Mouse (Mus musculus) CH12.LX (cell line): ENCODE measurements around the gene Sipa1l2. TPM values are rescaled to one million over a fixed set of nuclear protein-coding genes. Genes with fewer than 3 reads are reported as not detected.

Experiments
- DNase-seq: peaks from one replicate; pipeline ENCODE4 v3.0.0-alpha.2; 2013; ENCODE audit errors: extremely low read depth
- H3K27ac ChIP-seq: 2 replicates; pipeline ENCODE4 v1.5.1; 2012; ENCODE audit warnings: low read depth, mild to moderate bottlenecking, control low read depth, moderate library complexity; ENCODE audit not compliant: insufficient read depth
- H3K27me3 ChIP-seq: replicated peaks from 2 replicates; pipeline ENCODE3; 2012; ENCODE audit warnings: inconsistent platforms
- H3K36me3 ChIP-seq, 2 experiments: replicated peaks in 1 of 2; 2 replicates each; pipeline versions ENCODE3 to v1.6.1; 2012; ENCODE audit warnings: inconsistent platforms in 1 of 2, low read length in 1 of 2, mild to moderate bottlenecking in 1 of 2, mixed read lengths in 1 of 2, moderate library complexity in 1 of 2; ENCODE audit not compliant: control insufficient read depth in 1 of 2, insufficient read depth in 1 of 2
- H3K4me1 ChIP-seq, 2 experiments: 2 replicates each; pipeline ENCODE4 v1.6.1; 2012; ENCODE audit warnings: inconsistent platforms in 1 of 2, moderate library complexity in 1 of 2; ENCODE audit not compliant: insufficient read depth in 2 of 2, control insufficient read depth in 1 of 2
- H3K4me2 ChIP-seq: 2 replicates; pipeline ENCODE4 v1.6.1; 2012; ENCODE audit warnings: low read depth, mild to moderate bottlenecking, control low read depth; ENCODE audit not compliant: poor library complexity, insufficient read depth, severe bottlenecking
- H3K4me3 ChIP-seq, 3 experiments: fragments of 150-350 bp in 1 of 3; sonication (generic) in 1 of 3; replicated peaks in 1 of 3; 2 replicates each; pipeline versions ENCODE3 to v1.5.1; 2011 to 2012; ENCODE audit warnings: low read depth in 2 of 3, low read length in 2 of 3, mild to moderate bottlenecking in 2 of 3, moderate library complexity in 2 of 3, control low read depth in 1 of 3, improper control_type of control experiment in 1 of 3, inconsistent platforms in 1 of 3, mixed read lengths in 1 of 3; ENCODE audit not compliant: poor library complexity in 1 of 3
- H3K79me2 ChIP-seq: replicated peaks from 2 replicates; pipeline ENCODE4 v1.6.1; 2012; ENCODE audit warnings: mild to moderate bottlenecking, moderate library complexity; ENCODE audit not compliant: control insufficient read depth, poor library complexity, insufficient read depth, severe bottlenecking; ENCODE audit errors: extremely low read depth
- H3K9ac ChIP-seq: 2 replicates; pipeline ENCODE4 v1.6.1; 2012; ENCODE audit warnings: low read depth, mild to moderate bottlenecking, control low read depth, moderate library complexity; ENCODE audit not compliant: insufficient read depth
- H3K9me3 ChIP-seq: replicated peaks from 2 replicates; pipeline ENCODE3; 2012; ENCODE audit warnings: low read length, inconsistent platforms, mixed read lengths
- CTCF ChIP-seq, 2 experiments: IDR thresholded peaks in 1 of 2; conservative IDR thresholded peaks in 1 of 2; 2 replicates each; pipeline ENCODE4 v1.5.1; 2011 to 2012; ENCODE audit warnings: low read depth in 2 of 2, low read length in 2 of 2, improper control_type of control experiment in 1 of 2, inconsistent platforms in 1 of 2, mild to moderate bottlenecking in 1 of 2, moderate library complexity in 1 of 2
- ELF1 ChIP-seq: IDR thresholded peaks from 2 replicates; pipeline ENCODE4 v1.6.1; 2014; ENCODE audit warnings: low read depth, mild to moderate bottlenecking, inconsistent platforms, low read length, improper control_type of control experiment
- EP300 ChIP-seq: IDR thresholded peaks from 2 replicates; pipeline ENCODE4 v1.6.1; 2011; ENCODE audit warnings: low read length, improper control_type of control experiment
- HCFC1 ChIP-seq: IDR thresholded peaks from 2 replicates; pipeline ENCODE4 v1.6.1; 2012; ENCODE audit warnings: low read depth, mild to moderate bottlenecking, inconsistent platforms, low read length, improper control_type of control experiment
- IRF4 ChIP-seq: IDR thresholded peaks from 2 replicates; pipeline ENCODE4 v1.6.1; 2014; ENCODE audit warnings: low read depth, mild to moderate bottlenecking, inconsistent platforms, low read length, improper control_type of control experiment
- JUN ChIP-seq: IDR thresholded peaks from 2 replicates; pipeline ENCODE4 v1.6.1; 2011; ENCODE audit warnings: low read depth, mild to moderate bottlenecking, low read length, improper control_type of control experiment, moderate library complexity; ENCODE audit not compliant: insufficient read depth
- JUND ChIP-seq: conservative IDR thresholded peaks from 2 replicates; pipeline ENCODE4 v1.6.1; 2011; ENCODE audit warnings: low read depth, low read length, improper control_type of control experiment
- KAT2A ChIP-seq: IDR thresholded peaks from 2 replicates; pipeline ENCODE4 v1.6.1; 2012; ENCODE audit warnings: low read length, improper control_type of control experiment, inconsistent platforms; ENCODE audit not compliant: insufficient replicate concordance
- MAX ChIP-seq: IDR thresholded peaks from 2 replicates; pipeline ENCODE4 v1.6.1; 2011; ENCODE audit warnings: low read length, improper control_type of control experiment
- MAZ ChIP-seq: IDR thresholded peaks from 2 replicates; pipeline ENCODE4 v1.6.1; 2012; ENCODE audit warnings: low read depth, mild to moderate bottlenecking, inconsistent platforms, low read length, improper control_type of control experiment, moderate library complexity
- NRF1 ChIP-seq: IDR thresholded peaks from 2 replicates; pipeline ENCODE4 v1.6.1; 2014; ENCODE audit warnings: low read depth, mild to moderate bottlenecking, inconsistent platforms, low read length, improper control_type of control experiment, moderate library complexity
- PAX5 ChIP-seq: IDR thresholded peaks from 2 replicates; pipeline ENCODE4 v1.6.1; 2012; ENCODE audit warnings: low read length, inconsistent platforms, mixed read lengths
- POLR2AphosphoS2 ChIP-seq: IDR thresholded peaks from 2 replicates; pipeline ENCODE4 v1.6.1; 2011; ENCODE audit warnings: low read depth, low read length, improper control_type of control experiment
- RAD21 ChIP-seq: IDR thresholded peaks from 2 replicates; pipeline ENCODE4 v1.6.1; 2011; ENCODE audit warnings: low read depth, mild to moderate bottlenecking, low read length, improper control_type of control experiment, moderate library complexity
- SIN3A ChIP-seq: IDR thresholded peaks from 2 replicates; pipeline ENCODE4 v1.6.1; 2012; ENCODE audit warnings: low read length, improper control_type of control experiment, inconsistent platforms
- TBP ChIP-seq: conservative IDR thresholded peaks from 2 replicates; pipeline ENCODE4 v1.6.1; 2011; ENCODE audit warnings: low read depth, low read length, improper control_type of control experiment
- TCF12 ChIP-seq: IDR thresholded peaks from 2 replicates; pipeline ENCODE4 v1.6.1; 2014; ENCODE audit warnings: low read depth, mild to moderate bottlenecking, inconsistent platforms, low read length, improper control_type of control experiment
- UBTF ChIP-seq: IDR thresholded peaks from 2 replicates; pipeline ENCODE4 v1.6.1; 2012; ENCODE audit warnings: low read depth, mild to moderate bottlenecking, inconsistent platforms, low read length, improper control_type of control experiment, moderate library complexity
- USF1 ChIP-seq: IDR thresholded peaks from 2 replicates; pipeline ENCODE4 v1.6.1; 2014; ENCODE audit warnings: low read depth, mild to moderate bottlenecking, inconsistent platforms, low read length, improper control_type of control experiment
- USF2 ChIP-seq: conservative IDR thresholded peaks from 2 replicates; pipeline ENCODE4 v1.6.1; 2011; ENCODE audit warnings: low read depth, low read length, improper control_type of control experiment
- ZNF384 ChIP-seq: IDR thresholded peaks from 2 replicates; pipeline ENCODE4 v1.6.1; 2012; ENCODE audit warnings: low read depth, low read length, improper control_type of control experiment, inconsistent platforms
- dilution Hi-C: fragments of 300-500 bp; cut with MboI; formaldehyde crosslinking; loops from 2 replicates; pipeline ENCODE4 v1.14.3; 2020; ENCODE audit warnings: low sequenced_read_pairs; ENCODE audit not compliant: extremely low pct_unique_long_range_greater_than_20kb, extremely low pct_ligation_motif_present
- in situ Hi-C: fragments of 300-500 bp; cut with MboI; formaldehyde crosslinking; loops from 3 replicates; pipeline ENCODE4 v1.14.3; 2019; ENCODE audit warnings: low sequenced_read_pairs, low pct_ligation_motif_present, low pct_unique_long_range_greater_than_20kb, mixed read lengths
- polyA plus RNA-seq: library from polyadenylated mRNA; unstranded; fragments of >175 nt; gene quantifications from 2 replicates; pipeline ENCODE4 v1.2.1, GENCODE M21; 2012; ENCODE audit warnings: low read depth; ENCODE audit not compliant: insufficient read length
- total RNA-seq, 2 experiments: library from RNA; depleted of rRNA; stranded (reverse); fragments of 300-350 nt in 1 of 2; fragments of >200 nt in 1 of 2; gene quantifications; 2 replicates each; pipeline ENCODE4 v1.2.3; 2012 to 2014

Gene Sipa1l2
- total and polyA plus RNA-seq, 3 experiments = 2.0 to 5.6 (median 2.7) TPM

DNA sequence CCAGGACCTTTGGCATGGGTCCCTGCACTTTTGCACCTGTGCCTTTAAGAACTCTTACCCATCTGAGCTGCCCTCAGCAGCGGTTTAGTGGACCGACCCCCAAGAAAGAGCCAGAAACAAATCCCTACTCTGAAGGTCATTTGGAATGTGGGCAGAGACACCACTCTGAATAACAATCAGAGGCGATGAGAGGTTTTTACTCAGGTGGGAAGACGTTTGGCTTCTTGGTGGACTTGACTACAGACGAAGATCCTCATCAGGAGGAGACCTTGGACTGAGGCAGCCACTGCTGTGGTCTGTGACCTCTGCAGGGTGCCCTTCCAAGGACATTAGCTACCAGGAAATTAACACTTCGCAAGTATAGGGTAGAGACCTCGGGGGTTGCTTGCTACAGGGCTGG lies 177.9 kb downstream of the Sipa1l2 start:
- in situ Hi-C loops = no loop called here
- Histone ChIP-seq H3K27ac (no peak overlapping the region), H3K27me3 (no peaks in the 10 kb centered on the region)

DNA sequence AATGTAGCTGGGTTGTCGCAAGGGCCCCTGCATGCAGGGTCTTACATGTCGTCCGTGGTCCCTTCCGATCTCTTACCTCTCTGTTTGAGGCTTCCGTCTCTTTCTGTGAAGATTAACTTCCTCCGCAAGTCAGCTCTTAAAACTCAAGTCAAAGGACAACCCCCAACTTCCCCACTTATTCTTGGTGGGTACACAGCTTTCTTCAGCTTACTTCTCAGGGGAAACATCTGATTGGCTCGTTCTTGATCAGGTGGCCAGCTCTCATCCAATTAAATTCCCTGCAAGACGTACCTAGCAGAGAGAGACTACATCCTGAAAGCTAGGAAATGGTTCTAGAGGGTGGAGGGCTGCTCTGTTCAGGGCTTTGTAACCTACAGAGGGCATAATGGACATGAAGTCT lies 178.3 kb downstream of the Sipa1l2 start:
- H3K27me3 ChIP-seq = no peaks in the 10 kb centered on the region
- TF ChIP-seq USF2 = peak; percentile 37
- no peak for TF ChIP-seq MAZ
- peak; percentile 71 for TF ChIP-seq USF1
- no peak for TF ChIP-seq ZNF384
- TF ChIP-seq, all 38 proteins: peak for 2
- in situ Hi-C loops = no loop called here
- peaks cover 0 to 28% of the 10 kb centered on the region in 2 experiments; a peak in 3 of 4 replicates for H3K4me1 ChIP-seq
- no peak overlapping the region for H3K4me2 ChIP-seq
- H3K27ac ChIP-seq = no peak overlapping the region
- peak; percentile 11 for DNase-seq
- no peaks in the 10 kb centered on the region for H3K36me3 ChIP-seq
- H3K9me3 ChIP-seq = no peaks in the 10 kb centered on the region
- H3K4me3 ChIP-seq = no peak overlapping the region
- no peaks in the 10 kb centered on the region for H3K79me2 ChIP-seq
- dilution Hi-C loops = no loop called here
- H3K9ac ChIP-seq = no peak overlapping the region

More for the DNA sequence above, 177.9 kb downstream of the Sipa1l2 start:
- no peaks in the 10 kb centered on the region for H3K79me2 ChIP-seq
- dilution Hi-C loops = no loop called here
- no peak overlapping the region for H3K9ac ChIP-seq
- DNase-seq = no peak
- H3K4me2 ChIP-seq = no peak overlapping the region
- no peak overlapping the region for H3K4me3 ChIP-seq
- no peaks in the 10 kb centered on the region for H3K9me3 ChIP-seq
- TF ChIP-seq PAX5 (no peak), KAT2A (no peak), NRF1 (no peak), POLR2AphosphoS2 (no peak), JUND (no peak), RAD21 (no peak), TBP (no peak), EP300 (no peak), UBTF (no peak), IRF4 (no peak), MAX (no peak), ELF1 (no peak), SIN3A (no peak), JUN (no peak), TCF12 (no peak), CTCF (conservative IDR thresholded peaks at IDR 0.05 in 1 of 2, IDR thresholded peaks at IDR 0.05 in 1 of 2; ENCODE audit: low read depth in 2 of 2, low read length in 2 of 2) (no peak), HCFC1 (no peak)
- no peaks in the 10 kb centered on the region for H3K36me3 ChIP-seq
- H3K4me1 ChIP-seq = peaks cover 0 to 26% of the 10 kb centered on the region in 2 experiments; a peak in 3 of 4 replicates
